Mouse (Mus musculus): ENCODE data around the gene Hist2h2ac.
"Not testable (repeated sequence)": the region's sequence is repeated elsewhere in the genome, so short reads cannot be mapped to it uniquely, and the experiment has no call there.

Hist2h2ac gene

GRCm38 (mm10) chr3:96226695-96227648 lies 6.3 kb upstream of the Hist2h2ac start:
- DNase-seq = no peak

GRCm38 (mm10) chr3:96225421-96225820 lies 4.7 kb upstream of the Hist2h2ac start:
- DNase-seq = no peak

- DNase-seq = no peak
These were observed 2.1 kb upstream of the Hist2h2ac start for GRCm38 (mm10) chr3:96222774-96223173.

GRCm38 (mm10) chr3:96221640-96222038 lies 959 bp upstream of the Hist2h2ac start:
- DNase-seq = no peak

- not testable (repeated sequence) for DNase-seq
These were observed 432 bp downstream of the Hist2h2ac start for GRCm38 (mm10) chr3:96220131-96220764.

GRCm38 (mm10) chr3:96219661-96220130 lies 984 bp downstream of the Hist2h2ac start, which contains the start of the genes Bola1 and Hist2h2ab:
Bola1 (minus strand) TSS chr3:96219709.
Hist2h2ab (plus strand) TSS chr3:96219865.
- peak; percentile 71 for DNase-seq

- DNase-seq = peak; percentile 32
These were observed 1.5 kb downstream of the Hist2h2ac start for GRCm38 (mm10) chr3:96219191-96219641.

- no peak for DNase-seq
These were observed 11.4 kb downstream of the Hist2h2ac start for GRCm38 (mm10) chr3:96209242-96209641.

- no peak for DNase-seq
These were observed 12.9 kb downstream of the Hist2h2ac start for GRCm38 (mm10) chr3:96207819-96208218.

- no peak for DNase-seq
These were observed 20.9 kb downstream of the Hist2h2ac start for GRCm38 (mm10) chr3:96199731-96200130.

- DNase-seq = not testable (repeated sequence)
These were observed 22.0 kb downstream of the Hist2h2ac start for GRCm38 (mm10) chr3:96198601-96199251.

GRCm38 (mm10) chr3:96198181-96198580 lies 22.5 kb downstream of the Hist2h2ac start:
- DNase-seq = no peak

- peak; percentile 87 for DNase-seq
These were observed 23.4 kb downstream of the Hist2h2ac start for GRCm38 (mm10) chr3:96197129-96197749.

GRCm38 (mm10) chr3:96196437-96197128 lies 24.1 kb downstream of the Hist2h2ac start:
- DNase-seq = no peak

GRCm38 (mm10) chr3:96195616-96196313 lies 24.9 kb downstream of the Hist2h2ac start:
- no peak for DNase-seq

- DNase-seq = no peak
These were observed 25.7 kb downstream of the Hist2h2ac start for GRCm38 (mm10) chr3:96194966-96195365.

GRCm38 (mm10) chr3:96192977-96193376 lies 27.7 kb downstream of the Hist2h2ac start:
- DNase-seq = no peak

- DNase-seq = no peak
These were observed 38.3 kb downstream of the Hist2h2ac start for GRCm38 (mm10) chr3:96182382-96182776.

- DNase-seq = no peak
These were observed 38.9 kb downstream of the Hist2h2ac start for GRCm38 (mm10) chr3:96181510-96182381.
